Mouse (Mus musculus): ENCODE measurements around the gene Ip6k3. TPM values are rescaled to one million over a fixed set of nuclear protein-coding genes. Genes with fewer than 3 reads are reported as not detected.

Gene Ip6k3
- polyA plus RNA-seq, 1 experiment from 2014 or later: 0.21 TPM

DNA sequence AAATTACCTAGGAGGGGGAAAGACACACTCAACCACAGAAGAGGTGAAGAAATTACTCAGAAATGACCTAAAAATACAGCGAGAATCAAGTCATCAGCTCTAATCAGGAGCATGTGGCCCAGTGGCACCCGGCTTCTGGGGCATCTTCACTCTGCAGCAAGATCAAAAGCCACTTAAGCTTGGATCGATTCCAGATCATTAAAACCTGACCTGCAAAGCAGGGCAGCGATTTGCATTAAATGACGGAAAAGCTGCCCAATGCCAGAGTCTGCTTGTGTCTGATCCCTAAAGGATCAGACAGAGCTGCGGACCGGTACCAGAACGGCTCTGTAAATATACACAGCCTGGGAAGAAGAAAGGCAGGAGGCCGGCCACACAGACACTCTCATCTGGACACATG lies 28.6 kb upstream of the Ip6k3 start:
- H3K9me3 ChIP-seq: no peaks in the 10 kb centered on the region
- no peaks in the 10 kb centered on the region for H3K27me3 ChIP-seq (replicated peaks)
- no peak overlapping the region for H3K4me2 ChIP-seq
- H3K4me3 ChIP-seq (replicated peaks): no peak overlapping the region
- H3K36me3 ChIP-seq: peaks cover 67% of the 10 kb centered on the region
- no peak for ATAC-seq (ENCODE audit: insufficient read depth, low FRiP score, low read depth)
- H3K4me1 ChIP-seq: no peaks in the 10 kb centered on the region
- 78% methylated on average over 9 of the region's 9 CpGs for WGBS
- H3K9ac ChIP-seq: no peak overlapping the region
- no peak overlapping the region for H3K27ac ChIP-seq

DNA sequence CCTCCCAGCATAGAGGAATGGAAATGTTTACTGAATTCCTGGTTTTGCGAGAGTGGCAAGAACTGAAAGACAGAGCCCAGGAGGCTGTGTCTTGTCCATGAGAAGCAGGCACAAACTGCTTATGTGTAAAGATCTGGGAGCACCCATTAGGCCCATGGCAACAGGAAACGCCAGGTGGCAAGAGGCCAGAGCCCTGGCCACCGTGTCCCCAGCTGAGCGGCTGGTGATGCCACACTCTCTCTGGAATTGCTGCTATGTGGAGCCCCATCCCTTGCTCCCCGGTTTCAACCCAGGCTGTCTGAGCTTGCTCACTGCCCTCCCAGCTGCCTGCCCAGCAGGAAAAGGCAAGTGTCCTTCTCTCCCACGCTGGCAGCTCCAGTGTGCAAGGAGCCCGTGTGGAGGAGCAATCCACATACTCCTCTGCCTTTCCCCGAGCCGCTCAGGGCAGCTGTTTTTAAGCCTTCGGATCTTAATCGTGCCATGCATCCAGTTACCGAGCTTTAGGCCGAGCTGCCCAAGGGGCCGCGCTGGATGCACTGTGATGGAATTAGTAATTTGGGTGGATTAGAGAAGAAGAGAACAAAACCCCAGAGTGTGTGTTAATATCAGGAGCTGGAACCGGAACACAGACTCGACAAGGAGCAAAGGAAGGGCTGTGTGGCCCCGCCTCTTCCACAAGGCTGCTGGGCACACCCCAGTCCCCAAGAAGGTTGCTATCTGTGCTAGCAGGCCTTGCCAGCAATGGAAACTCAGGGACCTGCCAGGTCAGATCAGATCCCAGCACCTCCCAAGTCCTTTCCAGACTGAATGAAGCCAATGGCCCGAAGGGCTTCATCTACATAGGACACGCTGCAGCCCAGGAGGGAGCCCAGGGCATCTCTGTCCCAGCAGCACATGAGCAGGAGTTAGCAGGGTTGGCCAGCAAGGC lies 26.9 kb upstream of the Ip6k3 start:
- Histone ChIP-seq H3K4me2 (no peak overlapping the region), H3K9ac (no peak overlapping the region), H3K36me3 (peaks cover 63% of the 10 kb centered on the region), H3K4me1 (no peaks in the 10 kb centered on the region), H3K9me3 (no peaks in the 10 kb centered on the region), H3K27me3 (replicated peaks) (no peaks in the 10 kb centered on the region), H3K27ac (no peak overlapping the region), H3K4me3 (replicated peaks) (no peak overlapping the region)
- peak; percentile 43; the same call in 1 of the 2 replicates for ATAC-seq (ENCODE audit: insufficient read depth, low FRiP score, low read depth)
- WGBS: 73% methylated on average over 20 of the region's 20 CpGs

DNA sequence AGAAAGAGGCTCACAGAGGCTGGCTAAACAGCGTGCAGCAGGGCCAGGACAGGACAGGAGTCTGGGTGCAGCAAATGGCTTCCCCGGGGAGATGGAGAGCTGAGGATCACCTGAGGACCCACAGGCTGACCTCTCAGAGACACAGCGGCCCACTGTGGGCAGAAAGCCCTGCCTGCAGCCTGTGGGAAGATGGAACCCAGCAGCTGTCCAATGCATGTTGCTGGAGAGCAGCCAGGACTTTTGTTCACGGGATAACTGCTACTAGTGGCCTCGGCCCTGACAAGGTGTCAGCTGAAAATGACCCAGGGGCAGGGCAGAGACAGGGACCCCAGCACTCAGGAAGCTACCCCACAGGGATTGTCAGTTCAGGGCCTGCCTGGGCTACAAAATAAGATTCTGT lies 24.2 kb upstream of the Ip6k3 start:
- ATAC-seq (ENCODE audit: insufficient read depth, low FRiP score, low read depth): no peak
- no peaks in the 10 kb centered on the region for H3K4me1 ChIP-seq
- no peaks in the 10 kb centered on the region for H3K9me3 ChIP-seq
- H3K4me2 ChIP-seq: no peak overlapping the region
- H3K9ac ChIP-seq: no peak overlapping the region
- H3K27me3 ChIP-seq (replicated peaks): no peaks in the 10 kb centered on the region
- no peak overlapping the region for H3K27ac ChIP-seq
- no peak overlapping the region for H3K4me3 ChIP-seq (replicated peaks)
- peaks cover 46% of the 10 kb centered on the region for H3K36me3 ChIP-seq
- whole genome bisulfite sequencing: 68% methylated on average over 5 of the region's 5 CpGs

DNA sequence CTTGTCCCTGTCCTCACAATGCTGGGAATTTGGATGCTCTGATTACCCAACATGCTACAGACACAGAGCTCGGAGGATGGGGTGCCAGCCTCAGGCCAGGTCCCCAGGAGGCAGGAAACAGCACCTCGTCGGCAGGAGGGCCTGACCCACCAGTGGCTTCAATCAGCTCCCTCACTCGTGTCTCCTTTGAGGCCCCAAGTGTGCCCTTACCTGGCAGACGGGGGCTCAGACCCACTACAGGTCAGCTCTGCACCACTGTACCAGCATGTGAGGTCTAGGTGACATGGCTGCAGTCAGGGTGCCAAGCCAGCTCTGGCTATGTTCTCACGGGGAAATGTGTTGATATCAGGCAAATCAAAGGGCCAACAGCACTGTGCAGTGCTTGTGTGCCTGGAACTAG lies 23.6 kb upstream of the Ip6k3 start:
- H3K9ac ChIP-seq: no peak overlapping the region
- WGBS: 87% methylated on average over 6 of the region's 6 CpGs
- no peaks in the 10 kb centered on the region for H3K27me3 ChIP-seq (replicated peaks)
- H3K36me3 ChIP-seq: peaks cover 46% of the 10 kb centered on the region
- no peaks in the 10 kb centered on the region for H3K9me3 ChIP-seq
- no peak for ATAC-seq (ENCODE audit: insufficient read depth, low FRiP score, low read depth)
- H3K27ac ChIP-seq: no peak overlapping the region
- H3K4me3 ChIP-seq (replicated peaks): no peak overlapping the region
- H3K4me1 ChIP-seq: no peaks in the 10 kb centered on the region
- no peak overlapping the region for H3K4me2 ChIP-seq

DNA sequence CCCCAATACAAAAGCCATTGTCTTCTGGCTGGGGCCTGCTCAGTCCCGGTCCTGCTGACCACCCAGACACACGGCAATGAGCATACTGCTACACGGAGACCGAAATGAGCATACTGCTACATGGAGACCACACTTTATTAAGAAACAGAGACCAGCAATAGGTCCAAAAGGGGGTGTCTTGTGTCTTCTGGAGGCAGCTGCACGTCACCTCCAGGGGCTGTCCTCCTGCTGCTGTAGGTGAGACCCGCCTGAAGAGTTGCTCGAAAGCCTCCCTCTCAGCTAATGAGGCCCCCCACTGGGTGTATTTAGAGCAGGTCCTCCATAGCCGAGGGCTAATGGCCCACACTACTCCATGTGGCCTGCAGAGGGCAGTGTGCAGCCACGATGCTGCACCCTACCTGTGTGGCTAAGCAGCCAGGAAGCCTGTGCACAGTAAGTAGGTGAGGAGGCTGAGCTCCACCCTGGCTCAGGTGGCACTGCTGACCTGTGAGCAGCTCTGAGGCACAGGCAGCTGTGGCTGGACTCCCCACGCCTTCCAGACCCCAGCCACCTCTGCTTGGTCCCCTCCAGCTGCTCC lies 22.1 kb upstream of the Ip6k3 start:
- Histone ChIP-seq H3K27me3 (replicated peaks) (no peaks in the 10 kb centered on the region), H3K4me2 (no peak overlapping the region), H3K9ac (no peak overlapping the region), H3K9me3 (no peaks in the 10 kb centered on the region), H3K4me1 (no peaks in the 10 kb centered on the region), H3K4me3 (replicated peaks) (no peak overlapping the region), H3K36me3 (peaks cover 43% of the 10 kb centered on the region), H3K27ac (no peak overlapping the region)
- WGBS: 49% methylated on average over 10 of the region's 10 CpGs
- peak; percentile 59 for ATAC-seq (ENCODE audit: insufficient read depth, low FRiP score, low read depth)

DNA sequence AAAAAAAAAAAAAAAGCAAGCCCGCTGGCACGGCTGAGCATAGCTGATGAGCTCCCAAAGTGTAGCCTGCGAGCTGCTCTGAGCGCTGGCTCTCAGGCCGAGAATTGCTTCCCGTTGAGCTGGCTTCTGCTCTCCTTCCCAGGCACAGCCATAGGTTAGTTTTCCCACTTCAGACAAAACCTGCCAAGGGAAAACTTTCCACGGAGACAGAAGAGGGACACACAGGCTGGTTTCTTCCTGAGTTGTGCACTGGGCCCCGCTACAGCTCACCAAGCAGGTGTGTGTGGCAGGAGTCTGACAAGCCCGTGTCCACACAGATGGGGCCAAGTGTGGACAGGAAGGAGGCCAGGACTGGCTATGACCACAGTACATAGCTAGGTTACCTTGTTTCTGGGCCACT lies 21.3 kb upstream of the Ip6k3 start:
- no peak overlapping the region for H3K4me2 ChIP-seq
- peaks cover 38% of the 10 kb centered on the region for H3K36me3 ChIP-seq
- no peaks in the 10 kb centered on the region for H3K27me3 ChIP-seq (replicated peaks)
- no peak overlapping the region for H3K9ac ChIP-seq
- no peak for ATAC-seq (ENCODE audit: insufficient read depth, low FRiP score, low read depth)
- no peak overlapping the region for H3K27ac ChIP-seq
- H3K9me3 ChIP-seq: no peaks in the 10 kb centered on the region
- 78% methylated on average over 9 of the region's 9 CpGs for WGBS
- no peak overlapping the region for H3K4me3 ChIP-seq (replicated peaks)
- H3K4me1 ChIP-seq: no peaks in the 10 kb centered on the region

DNA sequence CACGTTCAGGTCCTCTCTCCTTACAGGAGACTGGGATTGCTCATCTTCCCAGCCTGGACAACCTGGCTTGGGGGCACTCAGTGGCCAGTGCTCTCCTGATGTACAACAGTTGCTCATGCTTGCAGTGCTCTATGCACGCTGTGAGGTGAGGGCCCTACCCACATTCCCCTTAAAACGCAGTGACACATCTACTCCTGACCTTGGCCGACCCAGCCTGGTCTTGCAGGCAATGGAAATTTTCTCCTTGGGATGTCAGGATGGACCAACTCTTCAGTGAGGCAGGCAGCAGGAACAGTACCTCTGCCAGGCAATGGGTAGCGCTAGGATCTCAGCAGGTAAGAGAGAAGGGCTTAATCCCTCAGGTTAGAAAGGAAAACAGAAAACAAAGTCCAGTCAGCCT lies 19.5 kb upstream of the Ip6k3 start:
- Histone ChIP-seq H3K27ac (no peak overlapping the region), H3K4me1 (no peaks in the 10 kb centered on the region), H3K27me3 (replicated peaks) (no peaks in the 10 kb centered on the region), H3K4me3 (replicated peaks) (no peak overlapping the region), H3K9me3 (no peaks in the 10 kb centered on the region), H3K36me3 (peaks cover 20% of the 10 kb centered on the region), H3K9ac (no peak overlapping the region), H3K4me2 (no peak overlapping the region)
- WGBS: 60% methylated on average over 5 of the region's 5 CpGs
- no peak for ATAC-seq (ENCODE audit: insufficient read depth, low FRiP score, low read depth)

DNA sequence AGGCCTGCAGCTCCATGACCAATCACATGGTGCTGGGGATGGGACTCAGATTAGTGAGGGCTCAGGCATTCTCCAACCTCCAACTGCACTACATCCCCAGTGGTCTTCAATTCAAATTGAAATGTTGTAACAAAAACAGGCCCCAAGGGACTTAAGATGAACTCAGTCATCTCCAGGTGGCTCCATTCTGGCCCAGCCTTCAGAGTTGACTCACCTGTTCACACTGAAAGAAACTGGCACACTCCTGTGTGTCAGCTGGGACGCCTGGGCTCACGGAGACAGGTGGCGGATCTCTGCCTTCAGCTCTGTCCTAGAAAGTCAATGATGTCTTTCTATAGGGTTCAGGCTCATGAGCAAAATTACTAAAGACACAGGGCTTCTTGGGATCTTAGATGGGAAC lies 18.5 kb upstream of the Ip6k3 start:
- 78% methylated on average over 3 of the region's 3 CpGs for WGBS
- H3K4me2 ChIP-seq: no peak overlapping the region
- no peaks in the 10 kb centered on the region for H3K27me3 ChIP-seq (replicated peaks)
- no peaks in the 10 kb centered on the region for H3K9me3 ChIP-seq
- H3K36me3 ChIP-seq: 0 out of 2 replicates have a peak, but pooled peaks cover 10% of the 10 kb centered on the region
- no peak overlapping the region for H3K4me3 ChIP-seq (replicated peaks)
- H3K27ac ChIP-seq: no peak overlapping the region
- ATAC-seq (ENCODE audit: insufficient read depth, low FRiP score, low read depth): no peak
- H3K9ac ChIP-seq: no peak overlapping the region
- no peaks in the 10 kb centered on the region for H3K4me1 ChIP-seq

DNA sequence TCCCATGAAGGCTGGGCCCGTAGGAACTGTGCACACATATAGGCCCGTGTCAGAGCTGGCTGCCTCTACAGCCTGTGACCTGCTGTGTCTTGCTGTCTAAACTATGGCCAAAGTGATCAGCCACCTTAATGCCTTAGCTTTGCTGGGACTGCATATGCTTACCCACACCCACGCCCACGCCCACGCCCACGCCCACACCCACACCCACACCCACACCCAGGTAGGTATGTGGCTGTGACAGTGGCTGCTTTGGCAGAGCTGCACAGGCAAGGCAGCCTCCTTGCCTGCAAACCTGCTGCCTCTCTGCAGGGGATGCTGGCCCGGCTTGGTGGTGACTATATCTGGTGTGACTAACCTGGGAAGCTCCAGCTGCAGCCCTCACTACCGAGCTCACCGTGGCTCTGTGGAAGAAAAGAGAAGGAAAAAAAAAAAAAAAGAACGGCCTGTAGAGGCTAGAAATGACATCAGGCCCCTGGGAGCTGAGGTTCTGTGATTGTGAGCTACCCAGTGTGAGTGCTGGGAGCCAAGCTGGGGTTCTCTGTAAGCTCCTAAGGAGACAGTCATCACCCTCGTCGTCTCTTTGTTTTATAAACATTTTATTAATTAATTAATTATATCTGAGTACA lies 16.2 kb upstream of the Ip6k3 start:
- peak; percentile 37; the same call in 1 of the 2 replicates for ATAC-seq (ENCODE audit: insufficient read depth, low FRiP score, low read depth)
- 73% methylated on average over 12 of the region's 12 CpGs for WGBS
- H3K9me3 ChIP-seq: no peaks in the 10 kb centered on the region

DNA sequence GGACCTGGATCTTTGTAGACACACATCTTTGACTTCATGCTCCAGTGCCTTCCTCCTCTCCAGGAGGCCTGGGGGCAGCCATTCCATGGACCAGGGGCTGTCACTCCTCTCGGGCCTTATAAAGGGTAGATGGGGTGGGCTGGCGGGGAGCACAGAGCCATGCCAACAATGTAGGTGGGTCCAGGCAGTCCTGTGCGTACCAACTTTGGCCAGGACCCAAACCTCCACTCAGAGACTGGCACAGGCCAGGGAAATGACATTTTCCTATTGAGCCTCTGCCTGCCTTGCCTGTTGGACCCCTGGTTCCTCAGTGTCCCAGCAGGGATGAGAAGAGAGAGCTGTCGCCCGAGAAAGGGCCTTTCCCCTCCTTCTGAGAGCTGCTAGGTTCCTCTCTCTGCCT lies 14.8 kb upstream of the Ip6k3 start:
- H3K9me3 ChIP-seq: no peaks in the 10 kb centered on the region
- no peaks in the 10 kb centered on the region for H3K4me1 ChIP-seq
- no peaks in the 10 kb centered on the region for H3K36me3 ChIP-seq
- no peaks in the 10 kb centered on the region for H3K27me3 ChIP-seq (replicated peaks)
- H3K4me3 ChIP-seq (replicated peaks): no peak overlapping the region
- no peak for ATAC-seq (ENCODE audit: insufficient read depth, low FRiP score, low read depth)
- H3K9ac ChIP-seq: no peak overlapping the region
- H3K4me2 ChIP-seq: no peak overlapping the region
- 78% methylated on average over 5 of the region's 5 CpGs for WGBS
- no peak overlapping the region for H3K27ac ChIP-seq

More for the DNA sequence above, 16.2 kb upstream of the Ip6k3 start:
- H3K4me3 ChIP-seq (replicated peaks): no peak overlapping the region
- H3K27ac ChIP-seq: no peak overlapping the region
- no peaks in the 10 kb centered on the region for H3K27me3 ChIP-seq (replicated peaks)
- H3K36me3 ChIP-seq: no peaks in the 10 kb centered on the region
- H3K4me1 ChIP-seq: no peaks in the 10 kb centered on the region
- H3K4me2 ChIP-seq: no peak overlapping the region
- no peak overlapping the region for H3K9ac ChIP-seq

DNA sequence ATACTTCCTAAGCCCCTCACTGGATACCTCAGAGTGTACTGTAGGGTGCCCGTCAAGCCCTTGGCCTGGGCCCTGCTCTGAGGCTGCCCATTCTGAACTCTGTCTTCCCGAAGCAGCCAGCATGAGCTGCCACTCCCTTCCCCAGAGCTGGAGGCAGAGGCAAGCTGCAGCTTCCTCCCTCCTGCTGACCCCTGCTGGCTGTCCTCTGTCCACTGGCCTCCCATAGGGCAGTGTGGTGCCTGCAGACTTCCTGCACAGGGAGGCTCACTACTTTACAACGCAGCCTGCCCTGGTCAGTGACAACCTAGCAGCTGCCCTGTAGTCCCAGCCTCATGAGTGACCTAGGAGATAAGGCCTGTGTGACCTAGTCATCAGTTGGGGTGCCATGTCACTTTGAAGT lies 14.1 kb upstream of the Ip6k3 start:
- Histone ChIP-seq H3K36me3 (no peaks in the 10 kb centered on the region), H3K9me3 (no peaks in the 10 kb centered on the region), H3K4me2 (no peak overlapping the region), H3K9ac (no peak overlapping the region), H3K27me3 (replicated peaks) (no peaks in the 10 kb centered on the region), H3K4me1 (no peaks in the 10 kb centered on the region), H3K27ac (no peak overlapping the region), H3K4me3 (replicated peaks) (no peak overlapping the region)
- peak; percentile 48; the same call in 1 of the 2 replicates for ATAC-seq (ENCODE audit: insufficient read depth, low FRiP score, low read depth)
- WGBS: 23% methylated on average over 3 of the region's 3 CpGs

DNA sequence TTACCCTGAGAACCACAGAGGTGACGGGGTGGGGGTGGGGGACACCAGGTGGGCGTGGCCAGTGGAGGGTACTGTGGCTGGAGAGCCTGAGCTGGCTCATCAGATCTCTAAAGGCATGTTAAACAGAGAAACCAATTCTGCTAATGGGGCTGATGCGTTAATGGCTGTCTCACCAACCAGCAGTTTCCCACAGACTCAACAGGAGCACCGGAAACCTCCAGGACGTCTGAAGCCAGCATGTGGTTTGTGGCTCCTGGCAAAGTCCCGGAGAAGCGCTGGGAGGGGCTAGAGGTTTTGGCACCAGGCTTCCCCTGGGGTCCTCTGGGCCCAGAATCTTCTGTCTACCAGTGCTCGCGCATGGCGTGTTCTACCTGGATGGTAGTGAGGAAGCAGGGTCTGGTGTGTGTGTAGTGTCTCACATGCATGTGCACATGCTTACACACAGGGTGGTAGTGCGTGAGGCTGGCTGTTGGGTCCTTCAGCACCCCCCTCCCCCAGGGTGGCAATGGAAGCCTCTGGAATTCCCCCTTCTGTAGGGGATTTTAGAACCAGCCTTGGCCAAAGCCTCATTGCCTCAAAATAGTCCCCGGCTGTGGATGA lies 12.2 kb upstream of the Ip6k3 start:
- peaks cover 8% of the 10 kb centered on the region for H3K4me1 ChIP-seq
- no peak for ATAC-seq (ENCODE audit: insufficient read depth, low FRiP score, low read depth)
- H3K27me3 ChIP-seq (replicated peaks): no peaks in the 10 kb centered on the region
- H3K9me3 ChIP-seq: no peaks in the 10 kb centered on the region
- H3K9ac ChIP-seq: no peak overlapping the region
- H3K36me3 ChIP-seq: no peaks in the 10 kb centered on the region
- no peak overlapping the region for H3K4me3 ChIP-seq (replicated peaks)
- H3K4me2 ChIP-seq: no peak overlapping the region
- 61% methylated on average over 12 of the region's 12 CpGs for WGBS
- no peak overlapping the region for H3K27ac ChIP-seq

Measured in stomach, embryonic 15.5 days (tissue).